Mouse (Mus musculus): Measurements from ENCODE around the gene Pde1a. TPM values are rescaled to one million over a fixed set of nuclear protein-coding genes. Genes with fewer than 3 reads are reported as not detected.
"Not testable (repeated sequence)": the region's sequence is repeated elsewhere in the genome, so short reads cannot be mapped to it uniquely, and the experiment has no call there.

The Pde1a gene
- total RNA-seq, 2 experiments from 2014 or later = 139 to 152 TPM

GRCm38 (mm10) chr2:79865275-79865999 is 263.8 kb downstream of the Pde1a start:
- no peak for DNase-seq (ENCODE audit: low spot score in 2 of 2)
- intact Hi-C loops (cut with DNase I) = loop anchor here (1.0 to 10.0 kb wide), 2 partner anchors 259 to 403 kb away; partner anchors contain the start of gene Pde1a

- intact Hi-C loops (cut with DNase I) = no loop called here
- DNase-seq (ENCODE audit: low spot score in 2 of 2) = no peak
Measured at GRCm38 (mm10) chr2:79856874-79857273, 272.4 kb downstream of the Pde1a start.

- intact Hi-C loops (cut with DNase I); DNase-seq (ENCODE audit: low spot score in 2 of 2): not testable (repeated sequence)
Measured at GRCm38 (mm10) chr2:79847396-79847795, 281.9 kb downstream of the Pde1a start.

GRCm38 (mm10) chr2:79839513-79839912 is 289.7 kb downstream of the Pde1a start:
- intact Hi-C loops (cut with DNase I) = no loop called here

GRCm38 (mm10) chr2:79839090-79839489 is 290.2 kb downstream of the Pde1a start:
- DNase-seq (ENCODE audit: low spot score in 2 of 2) = no peak
- intact Hi-C loops (cut with DNase I) = no loop called here

More at GRCm38 (mm10) chr2:79839513-79839912, 289.7 kb downstream of the Pde1a start:
- no peak for DNase-seq (ENCODE audit: low spot score in 2 of 2)

GRCm38 (mm10) chr2:79825853-79826252 is 303.4 kb downstream of the Pde1a start:
- intact Hi-C loops (cut with DNase I) = no loop called here

GRCm38 (mm10) chr2:79819543-79819942 is 309.7 kb downstream of the Pde1a start:
- DNase-seq (ENCODE audit: low spot score in 2 of 2) = no peak
- intact Hi-C loops (cut with DNase I) = no loop called here

More at GRCm38 (mm10) chr2:79825853-79826252, 303.4 kb downstream of the Pde1a start:
- no peak for DNase-seq (ENCODE audit: low spot score in 2 of 2)

- intact Hi-C loops (cut with DNase I) = no loop called here
- DNase-seq (ENCODE audit: low spot score in 2 of 2) = no peak
Measured at GRCm38 (mm10) chr2:79815708-79816484, 313.4 kb downstream of the Pde1a start.

- intact Hi-C loops (cut with DNase I) = no loop called here
- DNase-seq (ENCODE audit: low spot score in 2 of 2) = no peak
Measured at GRCm38 (mm10) chr2:79798627-79799026, 330.6 kb downstream of the Pde1a start.

- intact Hi-C loops (cut with DNase I) = no loop called here
- no peak for DNase-seq (ENCODE audit: low spot score in 2 of 2)
Measured at GRCm38 (mm10) chr2:79797444-79797843, 331.8 kb downstream of the Pde1a start.

- intact Hi-C loops (cut with DNase I) = no loop called here
- no peak for DNase-seq (ENCODE audit: low spot score in 2 of 2)
Measured at GRCm38 (mm10) chr2:79793186-79793585, 336.1 kb downstream of the Pde1a start.

- intact Hi-C loops (cut with DNase I) = no loop called here
- DNase-seq (ENCODE audit: low spot score in 2 of 2) = no peak
Measured at GRCm38 (mm10) chr2:79786467-79786866, 342.8 kb downstream of the Pde1a start.

GRCm38 (mm10) chr2:79785541-79786134 is 343.6 kb downstream of the Pde1a start:
- intact Hi-C loops (cut with DNase I) = no loop called here
- no peak for DNase-seq (ENCODE audit: low spot score in 2 of 2)

Other genes with a start within 250 kb of the Pde1a start
- not detected for gene Prdx6b, start 163.0 kb upstream of the Pde1a start, total RNA-seq (2021)
- gene Dnajc10, start 186.0 kb upstream of the Pde1a start, total RNA-seq (2021) = 10 to 100 TPM; 63.1 to 70.8 TPM

Measured in left cerebral cortex, postnatal 36 days (tissue).